Comparison of ENCODE assay signal across 9 mouse cellular contexts in genomic region chr11:115071015-115071551, GRCm38 (mm10). TPM values are rescaled to one million over a fixed set of nuclear protein-coding genes. Genes with fewer than 3 reads are reported as not detected.
A peak's percentile ranks its signal among the peaks of the same experiment; 100 is the strongest.
DNase-seq lines count a peak whose midpoint lies in the region; ATAC-seq and TF ChIP-seq lines count a peak whose summit lies in the region.
"Had no signal": no experiment of that assay in that cellular context is flagged by ENCODE, and none has a peak within 500 bp of the region (broad histone marks: within the 10 kb centered on the region; RNA-seq: fewer than 3 reads in every experiment).

No protein-coding gene starts in this region.

- H3K4me2 ChIP-seq in kidney, embryonic 16.5 days (replicated peaks; ENCODE audit: low read depth, low read length), result peak overlapping the region; percentile 42
- peak overlapping the region; percentile 34 for H3K4me2 ChIP-seq in hindbrain, embryonic 15.5 days
- peak overlapping the region; percentile 27 for H3K4me2 ChIP-seq in neural tube, embryonic 11.5 days (ENCODE audit: low read depth)

- no peaks in the 10 kb centered on the region for H3K27me3 ChIP-seq in kidney, embryonic 16.5 days (ENCODE audit: insufficient read depth, low read length)
- H3K27me3 ChIP-seq in hindbrain, embryonic 15.5 days, result peaks cover 23% of the 10 kb centered on the region
- H3K27me3 ChIP-seq in neural tube, embryonic 11.5 days (ENCODE audit: control insufficient read depth, insufficient read depth, low read length), result peaks cover 5% of the 10 kb centered on the region
- H3K27me3 ChIP-seq: liver, embryonic 15.5 days had no signal

- peaks cover 12% of the 10 kb centered on the region for H3K4me1 ChIP-seq in kidney, embryonic 16.5 days (ENCODE audit: insufficient read depth, low read length)
- H3K4me1 ChIP-seq in cortical plate, adult 2 months (ENCODE audit: control insufficient read depth, insufficient read depth, low read length), result peaks cover 5% of the 10 kb centered on the region
- peaks cover 12% of the 10 kb centered on the region for H3K4me1 ChIP-seq in hindbrain, embryonic 15.5 days (replicated peaks)
- peaks cover 15% of the 10 kb centered on the region for H3K4me1 ChIP-seq in neural tube, embryonic 11.5 days (ENCODE audit: control insufficient read depth, insufficient read depth, low read length)

- ATAC-seq in kidney, embryonic 16.5 days (ENCODE audit: low FRiP score, low TSS enrichment), result no peak
- ATAC-seq in hindbrain, embryonic 15.5 days (ENCODE audit: low FRiP score, low read depth), result 0 out of 2 replicates have a peak, but pooled peaks have one; percentile 30
- no peak for ATAC-seq in neural tube, embryonic 11.5 days (ENCODE audit: insufficient read depth, low FRiP score, low TSS enrichment)
- ATAC-seq in erythroblast, adult 5-6 weeks (replicated peaks; ENCODE audit: low FRiP score, poor library complexity, severe bottlenecking), result no peak

- H3K36me3 ChIP-seq in kidney, embryonic 16.5 days (ENCODE audit: insufficient read depth, low read length), result no peaks in the 10 kb centered on the region
- H3K36me3 ChIP-seq in hindbrain, embryonic 15.5 days, result no peaks in the 10 kb centered on the region
- H3K36me3 ChIP-seq in neural tube, embryonic 11.5 days (ENCODE audit: control insufficient read depth, insufficient read depth, low read length), result no peaks in the 10 kb centered on the region
- H3K36me3 ChIP-seq: liver, embryonic 15.5 days had no signal

- 9% methylated on average over 9 of the region's 9 CpGs for WGBS in kidney, embryonic 16.5 days
- WGBS in hindbrain, embryonic 15.5 days, result 2% methylated on average over 9 of the region's 9 CpGs
- 7% methylated on average over 9 of the region's 9 CpGs for WGBS in neural tube, embryonic 11.5 days

- H3K4me3 ChIP-seq in kidney, embryonic 16.5 days (ENCODE audit: low read length), result peak overlapping the region; percentile 11; the same call in 1 of the 2 replicates
- H3K4me3 ChIP-seq in cortical plate, adult 2 months (ENCODE audit: insufficient read depth, low read length), result no peak overlapping the region
- no peak overlapping the region for H3K4me3 ChIP-seq in hindbrain, embryonic 15.5 days
- H3K4me3 ChIP-seq in neural tube, embryonic 11.5 days (ENCODE audit: low read depth, low read length), result no peak overlapping the region
- H3K4me3 ChIP-seq: liver, embryonic 15.5 days had no signal

- intact Hi-C loops in left cerebral cortex, postnatal 36 days (cut with DNase I), result no loop called here

- no peak for DNase-seq in kidney, adult 11 months
- peak; percentile 63 for DNase-seq in neural tube, embryonic 11.5 days (ENCODE audit: low spot score)
- no peak for DNase-seq in testis, postnatal 10 days (ENCODE audit: low spot score)
- DNase-seq in left cerebral cortex, postnatal 36 days (ENCODE audit: low spot score in 2 of 2), result no peak

- no peak overlapping the region for H3K9ac ChIP-seq in kidney, embryonic 16.5 days (replicated peaks; ENCODE audit: low read length)
- no peak overlapping the region for H3K9ac ChIP-seq in hindbrain, embryonic 15.5 days
- no peak overlapping the region for H3K9ac ChIP-seq in neural tube, embryonic 11.5 days (ENCODE audit: low read length)
- H3K9ac ChIP-seq: liver, embryonic 15.5 days had no signal

- no peak for TF ChIP-seq POLR2A in cortical plate, adult 2 months (IDR thresholded peaks at IDR 0.05; ENCODE audit: extremely low read depth, insufficient read depth, low read length)

- TF ChIP-seq CTCF in cortical plate, adult 2 months (IDR thresholded peaks at IDR 0.05; ENCODE audit: extremely low read depth, insufficient read depth, low read length), result no peak

- H3K9me3 ChIP-seq in kidney, embryonic 16.5 days (ENCODE audit: low read length), result no peaks in the 10 kb centered on the region
- no peaks in the 10 kb centered on the region for H3K9me3 ChIP-seq in hindbrain, embryonic 15.5 days
- no peaks in the 10 kb centered on the region for H3K9me3 ChIP-seq in neural tube, embryonic 11.5 days (ENCODE audit: control insufficient read depth, low read length)
- H3K9me3 ChIP-seq: liver, embryonic 15.5 days had no signal

- H3K27ac ChIP-seq in kidney, embryonic 16.5 days (ENCODE audit: low read length), result peak overlapping the region; percentile 67
- peak overlapping the region; percentile 57; the same call in 1 of the 2 replicates for H3K27ac ChIP-seq in cortical plate, adult 2 months (ENCODE audit: insufficient read depth, low read length)
- H3K27ac ChIP-seq in hindbrain, embryonic 15.5 days (replicated peaks), result no peak overlapping the region
- H3K27ac ChIP-seq in neural tube, embryonic 11.5 days (ENCODE audit: low read depth, low read length), result peak overlapping the region; percentile 58; the same call in 1 of the 2 replicates
- H3K27ac ChIP-seq: liver, embryonic 15.5 days had no signal

RNA-seq across cellular contexts. Expression of gene Cd300e, which starts 9.1 kb away (rescaled TPM):
- 0.10 TPM in 1 of 2 replicates, not detected in the other for polyA plus RNA-seq in kidney, embryonic 16.5 days (2015; fragmentation: Nextera tagmentation; extraction: Ambion mirVana)
- polyA plus RNA-seq in cortical plate, adult 2 months (2012; rRNA removed), result 0.09 and 0.17 TPM in 2 replicates
- polyA plus RNA-seq in hindbrain, embryonic 15.5 days (2015; fragmentation: Nextera tagmentation; extraction: Ambion mirVana), result not detected in 2 replicates
- not detected in 2 replicates for polyA plus RNA-seq in neural tube, embryonic 11.5 days (2014; fragmentation: Nextera tagmentation; extraction: Ambion mirVana)
- 2.3 and 2.7 TPM in 2 replicates for total RNA-seq in erythroblast, adult 5-6 weeks (2015; ENCODE audit: low replicate concordance)
- 0.42 and 0.43 TPM in 2 replicates for total RNA-seq in erythroblast, adult 5-6 weeks (2017; ENCODE audit: low replicate concordance)
- not detected for total RNA-seq in left cerebral cortex, postnatal 36 days (2021)

RNA-seq across cellular contexts. Expression of gene Rab37, which starts 20.1 kb away (rescaled TPM):
- 1.7 and 2.2 TPM in 2 replicates for polyA plus RNA-seq in kidney, embryonic 16.5 days (2015; fragmentation: Nextera tagmentation; extraction: Ambion mirVana)
- 2.5 and 2.9 TPM in 2 replicates for polyA plus RNA-seq in cortical plate, adult 2 months (2012; rRNA removed)
- 0.62 and 0.77 TPM in 2 replicates for polyA plus RNA-seq in hindbrain, embryonic 15.5 days (2015; fragmentation: Nextera tagmentation; extraction: Ambion mirVana)
- polyA plus RNA-seq in neural tube, embryonic 11.5 days (2014; fragmentation: Nextera tagmentation; extraction: Ambion mirVana), result 1.3 and 1.9 TPM in 2 replicates
- 4.8 and 7.5 TPM in 2 replicates for total RNA-seq in erythroblast, adult 5-6 weeks (2015; ENCODE audit: low replicate concordance)
- total RNA-seq in erythroblast, adult 5-6 weeks (2017; ENCODE audit: low replicate concordance), result 3.8 and 4.3 TPM in 2 replicates
- total RNA-seq in left cerebral cortex, postnatal 36 days (2021), result 1 to 10 TPM; 1.1 to 1.9 TPM

RNA-seq across cellular contexts. Expression of gene Cd300ld3, which starts 22.9 kb away (rescaled TPM):
- polyA plus RNA-seq in kidney, embryonic 16.5 days (2015; fragmentation: Nextera tagmentation; extraction: Ambion mirVana), result not detected in 2 replicates
- polyA plus RNA-seq in cortical plate, adult 2 months (2012; rRNA removed), result 1.0 and 1.2 TPM in 2 replicates
- not detected in 2 replicates for polyA plus RNA-seq in hindbrain, embryonic 15.5 days (2015; fragmentation: Nextera tagmentation; extraction: Ambion mirVana)
- polyA plus RNA-seq in neural tube, embryonic 11.5 days (2014; fragmentation: Nextera tagmentation; extraction: Ambion mirVana), result not detected in 2 replicates
- 1.7 and 27.2 TPM in 2 replicates for total RNA-seq in erythroblast, adult 5-6 weeks (2015; ENCODE audit: low replicate concordance)
- total RNA-seq in erythroblast, adult 5-6 weeks (2017; ENCODE audit: low replicate concordance), result 13.0 TPM in 1 of 2 replicates, not detected in the other
- under 1 TPM; 0.72 to 0.75 TPM for total RNA-seq in left cerebral cortex, postnatal 36 days (2021)
- polyA plus RNA-seq: liver, embryonic 15.5 days had no signal

RNA-seq across cellular contexts. Expression of gene Cd300ld5, which starts 33.5 kb away (rescaled TPM):
- not detected in 2 replicates for polyA plus RNA-seq in kidney, embryonic 16.5 days (2015; fragmentation: Nextera tagmentation; extraction: Ambion mirVana)
- 0.36 TPM in 1 of 2 replicates, not detected in the other for polyA plus RNA-seq in cortical plate, adult 2 months (2012; rRNA removed)
- polyA plus RNA-seq in hindbrain, embryonic 15.5 days (2015; fragmentation: Nextera tagmentation; extraction: Ambion mirVana), result not detected in 2 replicates
- not detected in 2 replicates for polyA plus RNA-seq in neural tube, embryonic 11.5 days (2014; fragmentation: Nextera tagmentation; extraction: Ambion mirVana)
- 1.7 TPM in 1 of 2 replicates, not detected in the other for total RNA-seq in erythroblast, adult 5-6 weeks (2015; ENCODE audit: low replicate concordance)
- total RNA-seq in erythroblast, adult 5-6 weeks (2017; ENCODE audit: low replicate concordance), result not detected in 2 replicates
- under 1 TPM; 0.72 to 0.75 TPM for total RNA-seq in left cerebral cortex, postnatal 36 days (2021)
- polyA plus RNA-seq: liver, embryonic 15.5 days had no signal

RNA-seq across cellular contexts. Expression of gene Cd300ld4, which starts 44.3 kb away (rescaled TPM):
- not detected in 2 replicates for polyA plus RNA-seq in kidney, embryonic 16.5 days (2015; fragmentation: Nextera tagmentation; extraction: Ambion mirVana)
- polyA plus RNA-seq in cortical plate, adult 2 months (2012; rRNA removed), result 0.13 and 0.44 TPM in 2 replicates
- polyA plus RNA-seq in hindbrain, embryonic 15.5 days (2015; fragmentation: Nextera tagmentation; extraction: Ambion mirVana), result not detected in 2 replicates
- not detected in 2 replicates for polyA plus RNA-seq in neural tube, embryonic 11.5 days (2014; fragmentation: Nextera tagmentation; extraction: Ambion mirVana)
- total RNA-seq in erythroblast, adult 5-6 weeks (2015; ENCODE audit: low replicate concordance), result 1.7 TPM in 1 of 2 replicates, not detected in the other
- 2.1 TPM in 1 of 2 replicates, not detected in the other for total RNA-seq in erythroblast, adult 5-6 weeks (2017; ENCODE audit: low replicate concordance)
- total RNA-seq in left cerebral cortex, postnatal 36 days (2021), result not detected
- polyA plus RNA-seq: liver, embryonic 15.5 days had no signal
